Mouse (Mus musculus) kidney, postnatal 0 days (tissue): ENCODE measurements at regions not wholly inside any gene's neighbourhood (a gene's known extent, or its start where the extent isn't known, plus 50 kb on each side); places are given as distances from the start of the nearest gene placed in this dataset.

Experiments
- ATAC-seq: fragments of 200-750 bp; cut with Nextera tagmentation; replicated peaks from 2 replicates; pipeline ENCODE4 v1.8.0; 2017; ENCODE audit warnings: low read depth, moderate number of reproducible peaks, moderate TSS enrichment, moderate library complexity; ENCODE audit not compliant: low FRiP score
- DNase-seq: peaks from one replicate; pipeline ENCODE4 v3.0.0-alpha.2; 2016; ENCODE audit warnings: low spot score
- H3K27ac ChIP-seq: fragments of 300-500 bp; sonication (generic); 2 replicates; pipeline ENCODE4 v1.5.1; 2014; ENCODE audit warnings: mild to moderate bottlenecking
- H3K27me3 ChIP-seq: fragments of 300-500 bp; sonication (generic); 2 replicates; pipeline ENCODE4 v1.6.1; 2014; ENCODE audit warnings: low read length, mixed read lengths; ENCODE audit not compliant: insufficient read depth
- H3K36me3 ChIP-seq: fragments of 300-500 bp; sonication (generic); 2 replicates; pipeline ENCODE4 v1.6.1; 2014; ENCODE audit warnings: low read length, mixed read lengths; ENCODE audit not compliant: insufficient read depth
- H3K4me1 ChIP-seq: fragments of 300-500 bp; sonication (generic); replicated peaks from 2 replicates; pipeline ENCODE4 v1.6.1; 2014; ENCODE audit warnings: antibody characterized with exemption, low read length, mixed read lengths; ENCODE audit not compliant: insufficient read depth
- H3K4me2 ChIP-seq: fragments of 300-500 bp; sonication (generic); 2 replicates; pipeline ENCODE4 v1.6.1; 2014; ENCODE audit warnings: mild to moderate bottlenecking, low read length, moderate library complexity, mixed read lengths
- H3K4me3 ChIP-seq: fragments of 300-500 bp; sonication (generic); replicated peaks from 2 replicates; pipeline ENCODE4 v1.5.1; 2014; ENCODE audit warnings: low read depth, low read length
- H3K9ac ChIP-seq: fragments of 300-500 bp; sonication (generic); 2 replicates; pipeline ENCODE4 v1.6.1; 2014; ENCODE audit warnings: low read depth, low read length
- H3K9me3 ChIP-seq: fragments of 300-500 bp; sonication (generic); replicated peaks from 2 replicates; pipeline ENCODE4 v1.6.1; 2016; ENCODE audit warnings: low read length, inconsistent platforms, mixed read lengths
- CTCF ChIP-seq: IDR thresholded peaks from 2 replicates; pipeline ENCODE4 v1.5.1; 2016; ENCODE audit warnings: antibody characterized with exemption, low read depth, mild to moderate bottlenecking, moderate library complexity
- WGBS: fragments of 180-500 bp; shearing (Covaris S2); extraction: QIAGEN DNeasy Blood & Tissue Kit; methylation state at CpG from one replicate; pipeline ENCODE4 v1.1.7; 2014; 5-methylcytosine and 5-hydroxymethylcytosine counted together

DNA sequence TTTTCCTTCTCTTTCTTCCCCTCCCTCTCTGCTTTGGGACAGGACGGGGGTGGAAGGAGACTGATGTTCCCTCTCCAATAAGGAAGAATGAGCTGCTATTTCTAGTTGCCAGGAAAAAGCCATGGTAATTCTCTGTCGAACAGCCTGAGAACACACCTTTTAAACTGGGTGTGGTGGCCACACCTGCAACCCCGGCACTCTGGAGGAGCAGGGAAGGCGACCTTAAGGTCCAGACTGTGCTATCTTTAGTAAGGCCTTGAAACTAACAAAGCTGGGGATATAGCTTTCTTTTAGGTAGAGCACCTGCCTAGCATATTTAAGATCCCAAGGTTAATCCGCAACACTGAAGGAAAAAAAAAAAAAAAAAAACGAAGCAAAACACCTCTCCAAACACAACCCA is 242.7 kb downstream of the Foxo1 start:
- Histone ChIP-seq H3K36me3 (no peaks in the 10 kb centered on the region), H3K27me3 (no peaks in the 10 kb centered on the region), H3K4me2 (no peak overlapping the region), H3K4me1 (no peaks in the 10 kb centered on the region), H3K4me3 (no peak overlapping the region), H3K9me3 (no peaks in the 10 kb centered on the region), H3K9ac (no peak overlapping the region), H3K27ac (no peak overlapping the region)
- 76% methylated on average over 6 of the region's 6 CpGs for WGBS
- no peak for TF ChIP-seq CTCF
- ATAC-seq, result no peak
- DNase-seq, result no peak

DNA sequence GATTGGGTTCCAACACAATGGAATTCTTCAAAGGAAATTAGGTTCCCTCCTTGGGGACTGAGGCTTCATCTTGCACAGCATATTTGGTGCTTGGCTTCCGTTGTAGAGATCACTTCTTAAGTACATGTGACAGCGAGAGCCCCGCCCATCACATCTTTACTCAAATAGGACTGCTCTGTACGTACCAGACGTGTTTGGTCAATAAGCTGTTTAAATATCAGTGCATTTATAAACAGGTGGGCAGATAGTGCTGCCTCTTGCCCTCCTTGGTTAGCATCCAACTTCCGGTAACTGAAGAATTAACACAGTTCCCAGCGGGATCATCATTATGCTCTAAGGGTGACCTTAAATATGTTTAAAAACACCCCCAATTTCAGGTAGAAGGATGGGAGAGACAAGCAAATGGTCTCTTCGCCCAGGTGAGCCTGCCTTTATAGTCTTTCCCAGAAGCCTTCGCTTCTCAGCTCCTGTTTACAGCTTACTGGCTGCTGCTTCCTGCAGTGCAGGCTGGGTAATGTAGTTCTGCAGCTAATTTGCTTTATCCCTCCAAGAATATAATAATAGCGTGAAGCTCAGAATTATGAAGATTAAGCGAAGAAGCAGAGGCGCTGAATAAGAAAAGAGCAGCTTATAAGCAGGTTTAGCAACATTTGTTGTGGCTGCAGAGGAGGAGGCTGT is 242.1 kb downstream of the Foxo1 start:
- 64% methylated on average over 12 of the region's 12 CpGs for WGBS
- TF ChIP-seq CTCF, result no peak
- H3K4me3 ChIP-seq, result no peak overlapping the region
- H3K36me3 ChIP-seq, result no peaks in the 10 kb centered on the region
- no peak overlapping the region for H3K9ac ChIP-seq
- DNase-seq (no peak), ATAC-seq (no peak)
- no peaks in the 10 kb centered on the region for H3K9me3 ChIP-seq
- no peak overlapping the region for H3K4me2 ChIP-seq
- H3K27me3 ChIP-seq, result no peaks in the 10 kb centered on the region
- no peak overlapping the region for H3K27ac ChIP-seq
- no peaks in the 10 kb centered on the region for H3K4me1 ChIP-seq

DNA sequence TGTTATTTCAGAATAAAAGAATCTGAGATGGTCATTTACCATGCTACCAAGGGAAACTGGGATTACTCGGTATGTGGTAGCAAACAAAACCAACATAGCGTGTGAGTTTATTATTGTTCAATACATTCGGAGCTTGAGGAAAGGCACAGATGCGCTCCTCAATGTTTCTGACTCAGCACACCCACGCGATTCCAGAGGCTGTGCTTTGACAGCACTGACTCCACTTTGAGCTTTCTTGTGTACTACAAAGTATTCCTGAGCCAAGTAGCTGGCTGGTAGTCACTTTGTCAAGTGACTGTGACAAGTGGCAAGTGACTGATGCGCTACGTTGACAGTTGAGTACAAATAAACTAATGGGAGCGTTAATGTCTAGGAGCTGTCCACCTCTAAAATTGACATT is 235.8 kb downstream of the Foxo1 start:
- no peak overlapping the region for H3K9ac ChIP-seq
- ATAC-seq (no peak), DNase-seq (no peak)
- H3K4me2 ChIP-seq, result no peak overlapping the region
- no peak for TF ChIP-seq CTCF
- no peaks in the 10 kb centered on the region for H3K27me3 ChIP-seq
- no peaks in the 10 kb centered on the region for H3K9me3 ChIP-seq
- 89% methylated on average over 9 of the region's 9 CpGs for WGBS
- H3K4me3 ChIP-seq, result no peak overlapping the region
- no peak overlapping the region for H3K27ac ChIP-seq
- H3K4me1 ChIP-seq, result no peaks in the 10 kb centered on the region
- no peaks in the 10 kb centered on the region for H3K36me3 ChIP-seq

DNA sequence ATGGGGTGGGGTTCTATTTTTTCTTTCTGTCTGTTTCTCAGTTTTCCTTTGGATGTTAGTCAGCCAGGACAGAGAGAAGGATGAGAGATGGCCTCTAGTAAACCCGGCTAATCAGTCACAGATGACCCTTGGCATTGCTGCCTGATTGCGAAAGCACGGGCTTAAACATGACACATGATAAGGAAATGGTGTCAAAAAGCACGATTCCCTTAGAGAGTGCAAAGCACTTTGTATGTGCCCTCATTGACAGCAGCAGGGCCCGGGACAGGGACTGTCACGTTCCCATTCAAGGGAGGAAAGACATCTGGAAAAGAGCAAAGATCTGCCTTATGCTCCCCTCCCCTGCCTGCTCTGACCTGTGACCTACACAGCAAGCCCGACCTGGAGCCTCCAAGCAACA is 234.1 kb downstream of the Foxo1 start:
- DNase-seq, result peak; percentile 32
- ATAC-seq, result no peak; the same call in 1 of the 2 replicates
- 20% methylated on average over 7 of the region's 7 CpGs for WGBS
- no peak overlapping the region for H3K9ac ChIP-seq
- no peak overlapping the region for H3K27ac ChIP-seq
- no peak overlapping the region for H3K4me3 ChIP-seq
- H3K9me3 ChIP-seq, result no peaks in the 10 kb centered on the region
- H3K36me3 ChIP-seq, result no peaks in the 10 kb centered on the region
- no peaks in the 10 kb centered on the region for H3K4me1 ChIP-seq
- no peak for TF ChIP-seq CTCF
- no peak overlapping the region for H3K4me2 ChIP-seq
- H3K27me3 ChIP-seq, result no peaks in the 10 kb centered on the region

DNA sequence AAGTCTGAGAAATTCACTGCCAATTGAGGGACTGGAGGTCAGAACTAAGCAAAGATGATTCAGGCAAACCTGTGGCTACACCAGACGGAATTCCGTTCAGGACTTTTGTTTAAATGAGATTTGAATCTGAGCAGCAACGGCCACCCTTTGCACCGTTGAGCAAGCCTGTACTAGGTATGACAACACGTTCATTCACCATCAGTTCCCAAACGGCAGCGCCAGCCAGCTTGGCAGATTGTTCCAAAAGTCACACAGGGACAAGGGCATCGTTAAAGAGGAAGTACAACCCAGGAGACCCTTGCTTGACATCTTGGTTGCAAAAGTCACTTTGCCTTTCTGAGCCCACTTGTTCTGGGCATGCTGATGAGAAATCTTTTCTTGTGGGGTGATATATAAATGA is 233.5 kb downstream of the Foxo1 start:
- Histone ChIP-seq H3K4me1 (no peaks in the 10 kb centered on the region), H3K4me2 (no peak overlapping the region), H3K36me3 (no peaks in the 10 kb centered on the region), H3K9ac (no peak overlapping the region), H3K4me3 (no peak overlapping the region), H3K9me3 (no peaks in the 10 kb centered on the region), H3K27me3 (no peaks in the 10 kb centered on the region), H3K27ac (no peak overlapping the region)
- no peak for TF ChIP-seq CTCF
- 87% methylated on average over 8 of the region's 8 CpGs for WGBS
- no peak for ATAC-seq
- no peak for DNase-seq

DNA sequence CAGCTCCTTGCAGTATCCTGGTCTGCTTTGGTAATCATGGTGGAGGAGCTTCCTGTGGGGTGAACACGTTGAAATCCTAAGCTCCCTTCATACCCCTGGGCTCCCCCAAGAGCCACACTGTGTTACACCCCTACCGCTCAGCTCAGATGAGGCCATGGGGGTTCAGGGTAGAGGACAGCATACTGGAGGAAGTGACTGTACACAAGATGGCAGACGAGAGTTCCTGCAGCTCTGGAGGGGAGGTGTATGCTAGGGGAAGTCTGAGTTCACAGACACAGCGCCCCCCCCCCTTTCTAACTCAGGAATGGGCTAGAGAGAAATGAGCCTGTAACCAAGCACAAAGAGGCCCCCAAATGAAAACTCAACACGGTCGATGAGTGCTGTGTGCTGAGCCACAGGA is 231.9 kb downstream of the Foxo1 start:
- no peaks in the 10 kb centered on the region for H3K36me3 ChIP-seq
- H3K27ac ChIP-seq, result no peak overlapping the region
- no peak overlapping the region for H3K4me3 ChIP-seq
- DNase-seq (no peak), ATAC-seq (no peak)
- no peaks in the 10 kb centered on the region for H3K27me3 ChIP-seq
- WGBS, result 80% methylated on average over 6 of the region's 6 CpGs
- no peaks in the 10 kb centered on the region for H3K9me3 ChIP-seq
- H3K9ac ChIP-seq, result no peak overlapping the region
- no peak overlapping the region for H3K4me2 ChIP-seq
- H3K4me1 ChIP-seq, result no peaks in the 10 kb centered on the region
- TF ChIP-seq CTCF, result no peak; the same call in 1 of the 2 replicates

DNA sequence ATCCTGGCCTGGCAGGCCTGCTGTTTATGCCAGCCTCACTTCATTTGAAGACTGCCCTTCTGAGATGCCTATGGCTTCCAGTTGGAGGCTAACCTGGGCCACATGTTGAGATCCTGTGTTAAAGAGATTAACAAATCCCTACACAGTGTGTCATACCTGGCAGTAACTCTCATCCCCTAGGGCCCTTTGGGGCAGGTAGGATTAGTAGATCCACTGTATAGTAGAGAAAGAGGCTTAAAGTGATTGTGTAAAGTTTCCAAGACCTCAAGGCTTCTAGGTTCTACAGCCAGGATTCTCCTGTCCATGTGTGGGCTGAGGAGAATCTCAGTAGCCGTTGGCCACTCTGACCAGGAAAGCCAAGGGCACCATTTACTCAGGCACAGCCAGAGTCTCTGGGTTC is 231.4 kb downstream of the Foxo1 start:
- H3K9ac ChIP-seq, result no peak overlapping the region
- H3K36me3 ChIP-seq, result no peaks in the 10 kb centered on the region
- no peaks in the 10 kb centered on the region for H3K27me3 ChIP-seq
- H3K4me2 ChIP-seq, result no peak overlapping the region
- no peak overlapping the region for H3K4me3 ChIP-seq
- no peak overlapping the region for H3K27ac ChIP-seq
- ATAC-seq (no peak), DNase-seq (no peak)
- TF ChIP-seq CTCF, result no peak
- WGBS, result 100% methylated on average over 1 of the region's 1 CpGs
- H3K9me3 ChIP-seq, result no peaks in the 10 kb centered on the region
- H3K4me1 ChIP-seq, result no peaks in the 10 kb centered on the region
